ENCODE assay signal across 37 mouse cellular contexts in genomic region chr2:28722419-28722818, GRCm38 (mm10). TPM values are rescaled to one million over a fixed set of nuclear protein-coding genes. Genes with fewer than 3 reads are reported as not detected.
"Had no signal": no experiment of that assay in that cellular context is flagged by ENCODE, and none has a peak within 500 bp of the region (broad histone marks: within the 10 kb centered on the region; RNA-seq: fewer than 3 reads in every experiment).

No protein-coding gene starts in this region.

- H3K9ac ChIP-seq: limb, embryonic 12.5 days; limb, embryonic 13.5 days; limb, embryonic 15.5 days; liver, embryonic 12.5 days; liver, embryonic 13.5 days; liver, embryonic 14.5 days; liver, embryonic 15.5 days; liver, postnatal 0 days; lung, embryonic 14.5 days; lung, embryonic 15.5 days; midbrain, embryonic 12.5 days; midbrain, embryonic 13.5 days; midbrain, embryonic 15.5 days had no signal

- H3K4me3 ChIP-seq: limb, embryonic 10.5 days; limb, embryonic 12.5 days; limb, embryonic 13.5 days; limb, embryonic 15.5 days; liver, embryonic 12.5 days; liver, embryonic 13.5 days; liver, embryonic 15.5 days; lung, embryonic 15.5 days; megakaryocyte, embryonic 14.5 days; midbrain, embryonic 10.5 days; midbrain, embryonic 12.5 days; midbrain, embryonic 13.5 days; midbrain, embryonic 15.5 days; myocyte had no signal

- H3K27ac ChIP-seq: limb, embryonic 12.5 days; limb, embryonic 13.5 days; limb, embryonic 15.5 days; liver, embryonic 12.5 days; liver, embryonic 13.5 days; liver, embryonic 14.5 days; liver, embryonic 15.5 days; lung, embryonic 15.5 days; macrophage; midbrain, embryonic 10.5 days; midbrain, embryonic 12.5 days; midbrain, embryonic 13.5 days; midbrain, embryonic 15.5 days had no signal

- H3K9me3 ChIP-seq: limb, embryonic 10.5 days; limb, embryonic 12.5 days; limb, embryonic 13.5 days; limb, embryonic 15.5 days; liver, embryonic 12.5 days; liver, embryonic 13.5 days; liver, embryonic 15.5 days; lung, embryonic 15.5 days; megakaryocyte, embryonic 14.5 days; midbrain, embryonic 10.5 days; midbrain, embryonic 12.5 days; midbrain, embryonic 13.5 days; midbrain, embryonic 15.5 days had no signal

- H3K27me3 ChIP-seq: limb, embryonic 13.5 days; limb, embryonic 15.5 days; liver, embryonic 13.5 days; liver, embryonic 15.5 days; lung, embryonic 15.5 days; midbrain, embryonic 13.5 days had no signal

- ATAC-seq: liver, embryonic 12.5 days; liver, postnatal 0 days; lung, postnatal 0 days; midbrain, embryonic 13.5 days; midbrain, embryonic 15.5 days; midbrain, embryonic 16.5 days had no signal

- H3K36me3 ChIP-seq: limb, embryonic 10.5 days; limb, embryonic 12.5 days; limb, embryonic 13.5 days; limb, embryonic 15.5 days; liver, embryonic 12.5 days; liver, embryonic 13.5 days; liver, embryonic 15.5 days; lung, embryonic 15.5 days; midbrain, embryonic 10.5 days; midbrain, embryonic 12.5 days; midbrain, embryonic 13.5 days; midbrain, embryonic 15.5 days had no signal

- H3K4me1 ChIP-seq: liver, embryonic 12.5 days; liver, embryonic 15.5 days had no signal

- H3K4me2 ChIP-seq: limb, embryonic 12.5 days; limb, embryonic 13.5 days; limb, embryonic 15.5 days; liver, embryonic 11.5 days; liver, embryonic 12.5 days; liver, embryonic 13.5 days; liver, embryonic 15.5 days; lung, embryonic 14.5 days; lung, embryonic 15.5 days; midbrain, embryonic 11.5 days; midbrain, embryonic 12.5 days; midbrain, embryonic 13.5 days; midbrain, embryonic 15.5 days had no signal

- DNase-seq: left cerebral cortex, postnatal 4 days; liver; liver, embryonic 13.5 days; liver, postnatal 0 days; lung, adult 18-20 months; lung, adult 2 months; lung, embryonic 14.5 days; lung, postnatal 10 days; lung, postnatal 14 days; lung, postnatal 36 days; lung, postnatal 4 days; midbrain, embryonic 14.5 days had no signal

RNA-seq across cellular contexts. Expression of gene Ak8, which starts 22.5 kb away (rescaled TPM):
- total RNA-seq: liver, adult 2 months; megakaryocyte-erythroid progenitor cell, adult 5-6 weeks had no signal

RNA-seq across cellular contexts. Expression of gene Spaca9, which starts 22.9 kb away (rescaled TPM):
- total RNA-seq: left cerebral cortex, postnatal 14 days; left cerebral cortex, postnatal 25 days; left cerebral cortex, postnatal 36 days; left cerebral cortex, postnatal 4 days; liver, adult 2 months; megakaryocyte-erythroid progenitor cell, adult 5-6 weeks; midbrain, postnatal 0 days had no signal
